16 mouse cellular contexts compared by ENCODE assay signal in the genomic region with DNA sequence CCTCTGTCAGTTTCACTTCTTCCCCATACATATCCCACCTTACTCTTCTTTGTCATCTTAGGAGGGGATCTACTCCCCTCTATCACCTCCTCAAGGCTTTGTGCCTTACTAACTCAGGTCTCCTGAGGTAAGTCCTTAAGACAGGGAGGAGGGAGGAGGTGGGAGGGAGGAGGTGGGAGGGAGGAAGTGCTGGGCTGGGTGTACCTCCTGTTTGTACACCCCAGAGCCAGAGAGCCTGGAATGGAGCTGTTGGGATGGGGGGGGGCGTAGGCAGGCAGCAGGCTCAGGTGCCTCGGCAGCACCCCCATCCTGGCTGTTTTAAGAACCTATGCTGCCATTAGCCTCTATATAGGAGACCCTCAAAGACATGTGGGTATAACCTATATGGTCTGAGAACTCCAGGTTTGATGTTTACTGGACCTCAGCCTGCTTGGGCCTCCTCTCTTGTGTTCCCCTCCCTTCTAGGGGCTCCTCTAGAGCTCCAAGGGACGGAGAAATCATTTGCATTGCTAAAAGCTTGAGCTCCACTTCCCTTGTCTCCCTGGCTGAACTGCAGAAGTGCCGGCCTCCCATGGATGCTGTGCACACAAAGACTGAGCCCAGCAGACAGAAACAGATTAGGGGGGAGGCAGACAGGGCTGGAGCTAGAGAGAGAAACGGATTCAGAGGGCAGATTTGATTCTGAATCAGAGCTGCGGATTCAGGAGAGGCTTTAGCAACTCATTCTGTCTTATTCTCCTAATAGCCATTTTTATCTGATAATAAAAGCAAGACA. TPM values are rescaled to one million over a fixed set of nuclear protein-coding genes. Genes with fewer than 3 reads are reported as not detected.
DNase-seq lines count a peak whose midpoint lies in the region; ATAC-seq and TF ChIP-seq lines count a peak whose summit lies in the region.
"Had no signal": no experiment of that assay in that cellular context is flagged by ENCODE, and none has a peak within 500 bp of the region (broad histone marks: within the 10 kb centered on the region; RNA-seq: fewer than 3 reads in every experiment).

No protein-coding gene starts in this region.

- WGBS in midbrain, embryonic 15.5 days = 14% methylated on average over 6 of the region's 6 CpGs

- H3K4me3 ChIP-seq in ES-E14 (ENCODE audit: insufficient read depth in 1 of 2, low read depth in 1 of 2, low read length in 2 of 2, poor library complexity in 1 of 2, severe bottlenecking in 1 of 2) = peak overlapping the region; percentile 21 to 33; a peak in 3 of 4 replicates
- H3K4me3 ChIP-seq in midbrain, embryonic 15.5 days = no peak overlapping the region

- H3K27ac ChIP-seq in ES-E14 (ENCODE audit: insufficient read depth, low read depth, low read length, poor library complexity, severe bottlenecking) = peak overlapping the region; percentile 14; the same call in 1 of the 2 replicates
- H3K27ac ChIP-seq in midbrain, embryonic 15.5 days = peak overlapping the region; percentile 66
- H3K27ac ChIP-seq: liver, embryonic 14.5 days had no signal

- H3K36me3 ChIP-seq in ES-E14 (ENCODE audit: control insufficient read depth, insufficient read depth, low read length, poor library complexity, severe bottlenecking) = no peaks in the 10 kb centered on the region
- no peaks in the 10 kb centered on the region for H3K36me3 ChIP-seq in midbrain, embryonic 15.5 days (replicated peaks)

- H3K9me3 ChIP-seq in ES-E14 (ENCODE audit: control insufficient read depth, insufficient read depth, low read depth, low read length) = no peaks in the 10 kb centered on the region
- no peaks in the 10 kb centered on the region for H3K9me3 ChIP-seq in midbrain, embryonic 15.5 days

- H3K4me1 ChIP-seq in ES-E14 (ENCODE audit: control insufficient read depth in 2 of 2, insufficient read depth in 2 of 2, low read length in 2 of 2, poor library complexity in 1 of 2) = peaks cover 0 to 28% of the 10 kb centered on the region in 2 experiments; a peak in 2 of 4 replicates
- peaks cover 33% of the 10 kb centered on the region for H3K4me1 ChIP-seq in midbrain, embryonic 15.5 days

- no peak overlapping the region for H3K4me2 ChIP-seq in midbrain, embryonic 15.5 days

- no peak for ATAC-seq in midbrain, embryonic 15.5 days (replicated peaks)
- ATAC-seq: activated CD4-positive, CD25-positive, alpha-beta regulatory T cell, adult 4 months had no signal

- peak; percentile 28 to 30 for DNase-seq in layer of hippocampus, adult 18-20 months (ENCODE audit: low spot score in 2 of 2)
- DNase-seq in layer of hippocampus, adult 9-11 months = no peak
- DNase-seq in ES-E14 (ENCODE audit: low read depth, low spot score) = no peak
- DNase-seq in embryo, embryonic 11 days = peak; percentile 49
- DNase-seq in urinary bladder, postnatal 4 days (ENCODE audit: low spot score in 2 of 2) = no peak
- no peak for DNase-seq in ovary, adult 18-20 months (ENCODE audit: low spot score)
- DNase-seq: heart, postnatal 36 days; thymus, adult 2 months had no signal

- H3K9ac ChIP-seq in ES-E14 (ENCODE audit: insufficient read depth, low read depth, low read length, poor library complexity, severe bottlenecking) = no peak overlapping the region
- no peak overlapping the region; the same call in 1 of the 2 replicates for H3K9ac ChIP-seq in midbrain, embryonic 15.5 days
- H3K9ac ChIP-seq: liver, embryonic 14.5 days had no signal

- in situ Hi-C loops in ES-E14 (cut with MboI; ENCODE audit: low sequenced_read_pairs in 2 of 2, unreplicated experiment in 2 of 2) = loop anchor here in 1 of 2 experiments (10.0 kb wide), 2 partner anchors 46 to 76 kb away; a partner anchor contains a TSS

- H3K27me3 ChIP-seq in midbrain, embryonic 15.5 days (replicated peaks) = no peaks in the 10 kb centered on the region

TF ChIP-seq in ES-E14, 5 proteins besides CTCF, POLR2A, EP300 and RAD21:
- TF ChIP-seq ZNF384 (IDR thresholded peaks at IDR 0.05; ENCODE audit: low read depth, low read length) (no peak), CHD2 (IDR thresholded peaks at IDR 0.05; ENCODE audit: low read depth, low read length) (no peak)

RNA-seq across cellular contexts. Expression of a gene that starts 3.5 kb away (rescaled TPM):
- 100 to 1,000 TPM; 203 to 204 TPM for total RNA-seq in layer of hippocampus, adult 18-20 months (2021)
- 0.26 and 0.54 TPM in 2 replicates for total RNA-seq in ES-E14 (2012; rRNA removed)
- polyA plus RNA-seq in midbrain, embryonic 15.5 days (2015; fragmentation: Nextera tagmentation; extraction: Ambion mirVana) = 9.1 and 9.7 TPM in 2 replicates
- total RNA-seq: common myeloid progenitor, adult 5-6 weeks; granulocyte monocyte progenitor cell, adult 5-6 weeks; heart, postnatal 36 days; neutrophil, adult 5-6 weeks had no signal
- polyA plus RNA-seq: activated CD4-positive, CD25-positive, alpha-beta regulatory T cell, adult 4 months; kidney, embryonic 16.5 days had no signal

RNA-seq across cellular contexts. Expression of a gene that starts 34.0 kb away (rescaled TPM):
- not detected for total RNA-seq in layer of hippocampus, adult 18-20 months (2021)
- not detected in 2 replicates for total RNA-seq in ES-E14 (2012; rRNA removed)
- polyA plus RNA-seq in midbrain, embryonic 15.5 days (2015; fragmentation: Nextera tagmentation; extraction: Ambion mirVana) = 1.8 TPM in 2 replicates
- total RNA-seq: CH12.LX; common myeloid progenitor, adult 5-6 weeks; granulocyte monocyte progenitor cell, adult 5-6 weeks; heart, postnatal 36 days; neutrophil, adult 5-6 weeks had no signal
- polyA plus RNA-seq: activated CD4-positive, CD25-positive, alpha-beta regulatory T cell, adult 4 months had no signal

RNA-seq across cellular contexts. Expression of a gene that starts 41.8 kb away (rescaled TPM):
- under 1 TPM in 1 of 2 experiments, not detected in 1; 0.48 TPM for total RNA-seq in layer of hippocampus, adult 18-20 months (2021)
- not detected in 2 replicates for total RNA-seq in ES-E14 (2012; rRNA removed)
- 0.38 and 0.72 TPM in 2 replicates for polyA plus RNA-seq in midbrain, embryonic 15.5 days (2015; fragmentation: Nextera tagmentation; extraction: Ambion mirVana)
- total RNA-seq: common myeloid progenitor, adult 5-6 weeks; granulocyte monocyte progenitor cell, adult 5-6 weeks; heart, postnatal 36 days; neutrophil, adult 5-6 weeks had no signal
- polyA plus RNA-seq: activated CD4-positive, CD25-positive, alpha-beta regulatory T cell, adult 4 months; kidney, embryonic 16.5 days; liver, embryonic 14.5 days had no signal

RNA-seq across cellular contexts. Expression of a gene that starts 59.9 kb away (rescaled TPM):
- total RNA-seq in layer of hippocampus, adult 18-20 months (2021) = 1 to 10 TPM; 3.4 to 3.7 TPM
- 0.42 and 1.5 TPM in 2 replicates for total RNA-seq in ES-E14 (2012; rRNA removed)
- 0.34 and 0.37 TPM in 2 replicates for polyA plus RNA-seq in midbrain, embryonic 15.5 days (2015; fragmentation: Nextera tagmentation; extraction: Ambion mirVana)
- total RNA-seq: common myeloid progenitor, adult 5-6 weeks; granulocyte monocyte progenitor cell, adult 5-6 weeks; heart, postnatal 36 days; neutrophil, adult 5-6 weeks had no signal
- polyA plus RNA-seq: liver, embryonic 14.5 days had no signal

Comparison
In these comparisons a context has a peak if more than half of its experiments do, and no peak if none do; other contexts are left out.
1. DNase-seq: peak in layer of hippocampus, adult 18-20 months (2 of 2) and embryo, embryonic 11 days (single experiment); none in layer of hippocampus, adult 9-11 months (single experiment), ES-E14 (single experiment), urinary bladder, postnatal 4 days (0 of 2) and ovary, adult 18-20 months (single experiment).
2. RNA of a gene that starts 3.5 kb away (total RNA-seq): 203 to 204 TPM in layer of hippocampus, adult 18-20 months; 0.26 to 0.54 TPM in ES-E14; every median in the first group is over 100 times any median in the second.